Mouse (Mus musculus) thymus, adult 2 months (tissue): Measurements from ENCODE around the gene Disc1. TPM values are rescaled to one million over a fixed set of nuclear protein-coding genes. Genes with fewer than 3 reads are reported as not detected.

ENCODE experiments used
- DNase-seq: peaks from one replicate; pipeline ENCODE4 v3.0.0; 2021
- H3K27ac ChIP-seq: fragments of 200-500 bp; 2 replicates; pipeline ENCODE4 v1.5.1; 2012; ENCODE audit warnings: low read length, control low read depth; ENCODE audit not compliant: control insufficient read depth, insufficient read depth
- H3K27me3 ChIP-seq: fragments of 200-500 bp; 2 replicates; pipeline ENCODE4 v1.6.1; 2012; ENCODE audit warnings: mild to moderate bottlenecking, low read length, moderate library complexity, mixed read lengths; ENCODE audit not compliant: control insufficient read depth, insufficient read depth
- H3K36me3 ChIP-seq: fragments of 200-500 bp; 2 replicates; pipeline ENCODE4 v1.6.1; 2012; ENCODE audit warnings: mild to moderate bottlenecking, low read length, moderate library complexity; ENCODE audit not compliant: control insufficient read depth, insufficient read depth
- H3K4me1 ChIP-seq: fragments of 200-500 bp; replicated peaks from 2 replicates; pipeline ENCODE4 v1.6.1; 2012; ENCODE audit warnings: low read length; ENCODE audit not compliant: control insufficient read depth, insufficient read depth
- H3K4me3 ChIP-seq: fragments of 200-500 bp; 2 replicates; pipeline ENCODE4 v1.5.1; 2012; ENCODE audit warnings: mild to moderate bottlenecking, low read length, control low read depth, moderate library complexity; ENCODE audit not compliant: control insufficient read depth, insufficient read depth
- CTCF ChIP-seq: fragments of 200-500 bp; IDR thresholded peaks from 2 replicates; pipeline ENCODE4 v1.5.1; 2012; ENCODE audit warnings: mild to moderate bottlenecking, control low read depth, low read length, moderate library complexity, borderline replicate concordance; ENCODE audit not compliant: control insufficient read depth, poor library complexity, insufficient read depth; ENCODE audit errors: extremely low read depth
- POLR2A ChIP-seq: fragments of 200-500 bp; IDR thresholded peaks from 2 replicates; pipeline ENCODE4 v1.6.1; 2012; ENCODE audit warnings: mild to moderate bottlenecking, low read length, control low read depth, moderate library complexity; ENCODE audit not compliant: control insufficient read depth, poor library complexity, insufficient read depth; ENCODE audit errors: extremely low read depth
- WGBS: fragments of 180-500 bp; shearing (Covaris S2); methylation state at CpG from one replicate; pipeline ENCODE4 v1.1.7; 2018; 5-methylcytosine and 5-hydroxymethylcytosine counted together
- polyA plus RNA-seq: library from polyadenylated mRNA; depleted of rRNA; stranded (reverse); fragments of >200 nt; gene quantifications from 2 replicates; pipeline ENCODE4 v1.2.3, GENCODE M21; 2012

Gene Disc1
- polyA plus RNA-seq, 1 experiment = 0.74 TPM

DNA sequence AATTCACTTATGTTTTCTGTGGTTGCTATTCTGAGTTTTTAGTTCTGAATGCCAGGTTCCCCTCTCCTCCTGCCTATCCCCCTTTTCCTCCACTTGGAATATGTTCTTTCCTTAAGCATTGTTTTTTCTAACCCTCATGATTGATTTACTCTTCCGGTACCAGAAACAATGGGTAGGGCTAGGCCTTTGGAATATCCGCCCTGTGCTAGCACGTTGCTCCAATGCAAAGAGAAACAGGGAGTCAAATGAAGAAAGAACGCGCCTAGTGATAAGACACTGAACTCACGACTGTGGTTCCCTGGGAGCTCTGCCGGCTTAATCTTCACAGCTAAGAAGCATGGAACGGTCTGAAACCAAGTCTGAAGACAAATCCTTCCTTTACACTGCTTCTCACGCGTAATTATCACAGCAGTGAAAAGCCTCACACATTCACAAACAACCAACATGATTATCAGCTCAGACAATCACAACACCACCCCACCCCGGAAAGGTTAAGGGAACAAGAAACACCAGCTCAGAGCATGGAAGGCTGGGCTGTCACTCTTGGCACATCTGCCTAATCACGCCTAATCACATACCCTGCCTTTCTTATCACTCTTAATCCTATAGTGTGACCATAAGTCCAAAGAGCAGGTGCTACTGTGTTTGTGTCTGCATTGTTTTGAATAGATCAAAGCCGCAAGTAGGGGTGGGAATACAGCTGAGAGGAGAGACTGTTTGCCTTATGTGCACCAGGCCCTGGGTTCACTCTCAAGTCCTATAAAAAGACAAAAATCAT, 218.3 kb downstream of the Disc1 start:
- no peaks in the 10 kb centered on the region for H3K36me3 ChIP-seq
- no peaks in the 10 kb centered on the region for H3K4me1 ChIP-seq
- H3K27me3 ChIP-seq = no peaks in the 10 kb centered on the region
- H3K27ac ChIP-seq = no peak overlapping the region
- 77% methylated on average over 13 of the region's 13 CpGs for WGBS
- H3K4me3 ChIP-seq = no peak overlapping the region
- no peak for DNase-seq
- no peak for TF ChIP-seq POLR2A
- no peak for TF ChIP-seq CTCF

GRCm38 (mm10) chr8:125277071-125277682, 223.2 kb downstream of the Disc1 start:
- TF ChIP-seq CTCF (no peak), POLR2A (no peak)
- Histone ChIP-seq H3K36me3 (no peaks in the 10 kb centered on the region), H3K27ac (no peak overlapping the region), H3K27me3 (no peaks in the 10 kb centered on the region), H3K4me3 (no peak overlapping the region), H3K4me1 (no peaks in the 10 kb centered on the region; the same call in 1 of the 2 replicates)
- WGBS = 90% methylated on average over 11 of the region's 11 CpGs
- DNase-seq = no peak

DNA sequence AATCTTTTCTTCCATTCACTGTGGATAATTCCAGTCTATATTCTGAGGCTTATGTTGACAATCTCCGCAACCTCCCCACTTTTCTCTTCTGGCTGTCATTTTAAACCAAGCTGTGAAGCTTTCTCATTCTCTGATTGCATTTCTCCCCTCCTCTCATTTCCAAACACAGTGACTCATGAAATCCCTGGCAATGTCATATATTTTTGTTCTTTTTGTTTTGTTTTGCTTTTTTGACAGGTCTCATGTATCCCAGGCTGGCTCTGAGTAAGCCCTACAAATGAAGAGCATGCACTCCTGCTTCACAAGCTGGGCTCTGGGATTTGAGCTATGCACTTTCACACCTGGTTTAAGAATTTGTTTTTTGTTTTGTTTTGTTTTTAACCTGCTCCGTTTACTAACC, 225.2 kb downstream of the Disc1 start:
- 96% methylated on average over 2 of the region's 2 CpGs for WGBS
- Histone ChIP-seq H3K36me3 (no peaks in the 10 kb centered on the region), H3K27me3 (no peaks in the 10 kb centered on the region), H3K4me1 (no peaks in the 10 kb centered on the region; the same call in 1 of the 2 replicates), H3K4me3 (no peak overlapping the region), H3K27ac (no peak overlapping the region)
- TF ChIP-seq POLR2A (no peak), CTCF (no peak)
- DNase-seq = no peak

- H3K4me3 ChIP-seq = no peak overlapping the region
- H3K27ac ChIP-seq = no peak overlapping the region
- DNase-seq = no peak
- H3K27me3 ChIP-seq = no peaks in the 10 kb centered on the region
- H3K4me1 ChIP-seq = no peaks in the 10 kb centered on the region; the same call in 1 of the 2 replicates
- 98% methylated on average over 4 of the region's 4 CpGs for WGBS
- no peaks in the 10 kb centered on the region for H3K36me3 ChIP-seq
- TF ChIP-seq POLR2A = no peak
- TF ChIP-seq CTCF = no peak
Measured at GRCm38 (mm10) chr8:125279892-125280291, 225.9 kb downstream of the Disc1 start.

DNA sequence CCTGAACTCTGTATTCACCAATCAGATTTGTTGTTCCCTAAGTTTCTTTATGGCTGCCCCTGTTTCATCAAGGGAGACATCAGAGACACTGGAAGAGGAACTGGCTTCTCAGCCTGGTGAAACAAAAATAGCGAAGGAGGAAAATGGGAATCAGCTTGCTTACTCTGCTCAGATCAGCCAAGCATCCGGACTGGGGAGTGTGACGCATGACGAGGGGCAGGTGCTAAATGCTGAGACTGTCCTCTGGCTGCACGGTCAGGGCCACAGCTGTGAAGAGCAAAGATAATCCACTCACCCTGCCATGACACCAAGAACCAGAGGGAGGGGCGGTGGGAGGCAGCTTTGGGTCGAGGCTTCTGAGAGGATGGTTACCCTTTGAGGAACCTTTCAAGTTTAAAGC, 228.5 kb downstream of the Disc1 start:
- Histone ChIP-seq H3K36me3 (no peaks in the 10 kb centered on the region), H3K27ac (no peak overlapping the region), H3K4me1 (no peaks in the 10 kb centered on the region; the same call in 1 of the 2 replicates), H3K4me3 (no peak overlapping the region), H3K27me3 (no peaks in the 10 kb centered on the region)
- WGBS = 61% methylated on average over 7 of the region's 7 CpGs
- TF ChIP-seq POLR2A (no peak), CTCF (no peak)
- DNase-seq = no peak

DNA sequence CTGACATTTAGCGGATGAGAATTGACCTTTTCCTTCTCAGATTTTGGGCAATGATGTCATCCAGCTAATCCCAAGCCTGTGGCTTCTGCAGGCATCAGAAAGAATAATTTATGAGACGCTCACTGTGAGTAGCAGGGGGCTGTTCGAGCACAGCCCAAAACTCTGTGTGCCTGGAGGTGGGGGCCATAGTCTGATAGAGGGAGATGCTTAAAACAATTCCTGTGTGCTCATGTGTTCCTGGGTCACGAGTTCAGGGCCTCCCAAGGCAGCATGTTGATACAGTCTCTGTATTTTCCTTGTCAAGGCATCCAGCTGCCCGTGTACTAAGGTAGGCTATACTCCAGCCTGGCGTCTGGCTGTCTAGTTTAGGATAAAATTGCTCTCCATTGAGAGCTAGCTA, 229.5 kb downstream of the Disc1 start:
- H3K27me3 ChIP-seq = no peaks in the 10 kb centered on the region
- H3K4me1 ChIP-seq = no peaks in the 10 kb centered on the region; the same call in 1 of the 2 replicates
- DNase-seq = no peak
- no peak overlapping the region for H3K4me3 ChIP-seq
- no peaks in the 10 kb centered on the region for H3K36me3 ChIP-seq
- TF ChIP-seq POLR2A = no peak
- no peak for TF ChIP-seq CTCF
- H3K27ac ChIP-seq = no peak overlapping the region
- WGBS = 92% methylated on average over 6 of the region's 6 CpGs

DNA sequence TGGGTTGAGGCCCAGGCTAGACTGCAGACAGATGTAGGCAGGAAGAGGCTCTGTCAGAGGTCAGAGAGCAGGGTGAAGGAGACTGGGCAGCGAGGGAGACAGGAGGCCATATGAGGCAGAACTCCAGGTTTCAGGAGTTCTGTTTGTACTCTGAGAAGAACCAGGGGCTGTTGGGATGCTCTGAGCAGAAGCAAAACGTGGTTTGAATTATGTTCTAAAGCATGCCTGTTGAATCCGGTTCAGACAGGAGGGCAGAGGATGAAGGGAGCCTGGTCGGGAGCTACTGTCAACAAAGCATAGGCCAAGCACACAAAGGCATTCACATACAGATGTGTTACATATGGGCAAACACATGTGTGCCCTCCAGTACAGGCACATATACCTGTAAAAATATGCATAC, 230.9 kb downstream of the Disc1 start:
- 93% methylated on average over 4 of the region's 4 CpGs for WGBS
- H3K4me1 ChIP-seq = 0 out of 2 replicates have a peak, but pooled peaks cover 3% of the 10 kb centered on the region
- H3K27me3 ChIP-seq = no peaks in the 10 kb centered on the region
- no peaks in the 10 kb centered on the region for H3K36me3 ChIP-seq
- TF ChIP-seq POLR2A = no peak
- no peak for TF ChIP-seq CTCF
- no peak overlapping the region for H3K4me3 ChIP-seq
- DNase-seq = no peak
- H3K27ac ChIP-seq = no peak overlapping the region
